In genomic region chr2:157366762-157367161, GRCm38 (mm10) we compare ENCODE assay signal across 7 mouse cellular contexts. TPM values are rescaled to one million over a fixed set of nuclear protein-coding genes. Genes with fewer than 3 reads are reported as not detected.
DNase-seq lines count a peak whose midpoint lies in the region; ATAC-seq and TF ChIP-seq lines count a peak whose summit lies in the region.

No protein-coding gene starts in this region.

- 0 out of 2 replicates have a peak overlapping the region, but pooled peaks have one; percentile 15 for H3K4me3 ChIP-seq in ES-Bruce4 (ENCODE audit: low read depth, low read length)
- H3K4me3 ChIP-seq in heart, embryonic 13.5 days, result peak overlapping the region; percentile 86

- peak overlapping the region; percentile 81 for H3K4me2 ChIP-seq in heart, embryonic 13.5 days

- TF ChIP-seq POLR2A in ES-Bruce4 (IDR thresholded peaks at IDR 0.05; ENCODE audit: insufficient read depth, low read length), result no peak

- no peak for ATAC-seq in heart, embryonic 13.5 days (ENCODE audit: extremely low read depth, insufficient number of reproducible peaks, low FRiP score, low TSS enrichment)

- no peaks in the 10 kb centered on the region for H3K9me3 ChIP-seq in ES-Bruce4 (replicated peaks; ENCODE audit: control insufficient read depth, insufficient read depth, low read length, poor library complexity, severe bottlenecking)
- no peaks in the 10 kb centered on the region for H3K9me3 ChIP-seq in heart, embryonic 13.5 days

- 0 out of 2 replicates have a peak overlapping the region, but pooled peaks have one; percentile 96 for H3K9ac ChIP-seq in ES-Bruce4 (ENCODE audit: low read depth, poor library complexity, severe bottlenecking)
- peak overlapping the region; percentile 95 for H3K9ac ChIP-seq in heart, embryonic 13.5 days

- TF ChIP-seq EP300 in ES-Bruce4 (IDR thresholded peaks at IDR 0.05; ENCODE audit: insufficient read depth, low read depth, low read length), result no peak

- WGBS in heart, embryonic 13.5 days, result 45% methylated on average over 9 of the region's 9 CpGs

- peaks cover 3% of the 10 kb centered on the region for H3K4me1 ChIP-seq in ES-Bruce4 (ENCODE audit: control insufficient read depth, insufficient read depth, low read length)
- H3K4me1 ChIP-seq in heart, embryonic 13.5 days, result peaks cover 34% of the 10 kb centered on the region

- no peaks in the 10 kb centered on the region for H3K27me3 ChIP-seq in ES-Bruce4 (ENCODE audit: control insufficient read depth, insufficient read depth, low read length, poor library complexity, severe bottlenecking)
- H3K27me3 ChIP-seq in heart, embryonic 13.5 days (replicated peaks), result no peaks in the 10 kb centered on the region

- no peak overlapping the region for H3K27ac ChIP-seq in ES-Bruce4 (ENCODE audit: insufficient read depth, low read length)
- peak overlapping the region; percentile 90 for H3K27ac ChIP-seq in heart, embryonic 13.5 days (replicated peaks)

- no peak for TF ChIP-seq CTCF in ES-Bruce4 (IDR thresholded peaks at IDR 0.05; ENCODE audit: low read depth, low read length)

- peak; percentile 21 for DNase-seq in 416B (ENCODE audit: low read depth)
- peak; percentile 51 for DNase-seq in lung, postnatal 36 days
- no peak for DNase-seq in right cerebral cortex, postnatal 14 days
- DNase-seq in adrenal gland, postnatal 25 days, result no peak
- no peak for DNase-seq in urinary bladder, adult 18-20 months (ENCODE audit: low spot score in 2 of 2)

- peaks cover 3% of the 10 kb centered on the region; the same call in 1 of the 2 replicates for H3K36me3 ChIP-seq in ES-Bruce4 (ENCODE audit: control insufficient read depth, insufficient read depth, low read length, poor library complexity, severe bottlenecking)
- H3K36me3 ChIP-seq in heart, embryonic 13.5 days, result peaks cover 7% of the 10 kb centered on the region; the same call in 1 of the 2 replicates

RNA-seq across cellular contexts. Expression of gene Manbal, which starts 0.6 kb away (rescaled TPM):
- 37.8 and 38.1 TPM in 2 replicates for polyA plus RNA-seq in ES-Bruce4 (2011; ENCODE audit: insufficient read depth, insufficient read length, low read depth, missing spikeins)
- polyA plus RNA-seq in heart, embryonic 13.5 days (2015; fragmentation: Nextera tagmentation; extraction: Ambion mirVana), result 64.1 and 65.4 TPM in 2 replicates
- total RNA-seq in adrenal gland, postnatal 25 days (2021), result 32.3 and 34.6 TPM in 2 replicates

RNA-seq across cellular contexts. Expression of gene Ghrh, which starts 19.5 kb away (rescaled TPM):
- polyA plus RNA-seq in ES-Bruce4 (2011; ENCODE audit: insufficient read depth, insufficient read length, low read depth, missing spikeins), result not detected in 2 replicates
- not detected in 2 replicates for polyA plus RNA-seq in heart, embryonic 13.5 days (2015; fragmentation: Nextera tagmentation; extraction: Ambion mirVana)
- total RNA-seq in adrenal gland, postnatal 25 days (2021), result not detected in 2 replicates

RNA-seq across cellular contexts. Expression of gene Src, which starts 51.5 kb away (rescaled TPM):
- 53.4 and 54.7 TPM in 2 replicates for polyA plus RNA-seq in ES-Bruce4 (2011; ENCODE audit: insufficient read depth, insufficient read length, low read depth, missing spikeins)
- polyA plus RNA-seq in heart, embryonic 13.5 days (2015; fragmentation: Nextera tagmentation; extraction: Ambion mirVana), result 7.3 and 7.6 TPM in 2 replicates
- 18.1 and 19.4 TPM in 2 replicates for total RNA-seq in adrenal gland, postnatal 25 days (2021)

Comparison
In these comparisons a context has a peak if more than half of its experiments do, and no peak if none do; other contexts are left out.
1. DNase-seq: peak in 416B (single experiment) and lung, postnatal 36 days (single experiment); none in right cerebral cortex, postnatal 14 days (single experiment), adrenal gland, postnatal 25 days (single experiment) and urinary bladder, adult 18-20 months (0 of 2).